Mouse (Mus musculus) heart, postnatal 10 days (tissue): ENCODE measurements around the gene Sh3pxd2a. TPM values are rescaled to one million over a fixed set of nuclear protein-coding genes. Genes with fewer than 3 reads are reported as not detected.
A peak's percentile ranks its signal among the peaks of the same experiment; 100 is the strongest.
"Not testable (repeated sequence)": the region's sequence is repeated elsewhere in the genome, so short reads cannot be mapped to it uniquely, and the experiment has no call there.

ENCODE experiments used
- DNase-seq, 2 experiments: peaks; one replicate each; pipeline ENCODE4 v3.0.0; 2021
- intact Hi-C: fragments of 180-260 bp; cut with DNase I; formaldehyde crosslinking; loops from one replicate; pipeline ENCODE4 v1.15.1; 2025
- total RNA-seq, 2 experiments: library from RNA; stranded (reverse); gene quantifications; 2 replicates each; pipeline ENCODE4 v1.2.3; 2021

Gene Sh3pxd2a
- total RNA-seq, 2 experiments from 2014 or later, result 87.9 to 93.7 TPM

DNA sequence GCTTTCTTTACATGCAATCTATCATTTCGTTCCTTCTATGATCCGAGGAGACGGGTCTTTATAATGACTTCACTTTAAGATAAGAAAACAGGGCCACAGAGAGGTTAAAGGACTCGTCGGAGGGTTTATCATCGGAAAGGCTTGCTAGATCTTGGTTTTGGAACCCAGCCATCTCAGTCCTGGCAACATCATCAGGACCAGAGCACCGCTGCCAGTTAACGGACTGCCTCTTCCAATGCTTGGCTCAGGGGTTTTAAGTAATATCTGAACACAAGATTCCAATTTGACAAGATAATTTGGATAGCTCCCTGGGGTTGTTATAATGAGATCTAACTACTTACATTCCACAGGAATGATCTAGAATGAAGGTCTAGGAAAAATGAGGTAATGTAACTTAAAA is 45.0 kb downstream of the Sh3pxd2a start:
- no peak for DNase-seq
- intact Hi-C loops, result no loop called here

DNA sequence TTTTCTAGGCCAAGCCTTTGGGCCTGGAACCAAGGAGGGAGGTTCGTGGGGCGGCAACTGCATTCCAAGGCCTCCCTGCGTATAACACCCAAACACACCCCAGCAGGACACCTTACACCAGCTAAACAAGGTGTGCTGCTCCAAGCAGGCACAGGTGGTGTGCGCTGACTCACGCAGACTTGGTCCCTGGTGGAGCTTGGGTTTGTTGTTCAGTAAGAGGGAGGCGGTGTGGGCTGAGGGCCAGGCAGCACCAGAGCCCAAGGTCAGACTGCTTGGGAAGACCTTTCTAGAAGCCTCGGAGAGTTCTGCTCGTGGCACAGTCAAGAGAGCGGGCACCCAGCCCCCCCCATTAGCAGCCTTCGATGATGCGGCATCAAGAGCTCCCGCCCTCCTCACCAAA is 48.0 kb downstream of the Sh3pxd2a start:
- intact Hi-C loops, result no loop called here

DNA sequence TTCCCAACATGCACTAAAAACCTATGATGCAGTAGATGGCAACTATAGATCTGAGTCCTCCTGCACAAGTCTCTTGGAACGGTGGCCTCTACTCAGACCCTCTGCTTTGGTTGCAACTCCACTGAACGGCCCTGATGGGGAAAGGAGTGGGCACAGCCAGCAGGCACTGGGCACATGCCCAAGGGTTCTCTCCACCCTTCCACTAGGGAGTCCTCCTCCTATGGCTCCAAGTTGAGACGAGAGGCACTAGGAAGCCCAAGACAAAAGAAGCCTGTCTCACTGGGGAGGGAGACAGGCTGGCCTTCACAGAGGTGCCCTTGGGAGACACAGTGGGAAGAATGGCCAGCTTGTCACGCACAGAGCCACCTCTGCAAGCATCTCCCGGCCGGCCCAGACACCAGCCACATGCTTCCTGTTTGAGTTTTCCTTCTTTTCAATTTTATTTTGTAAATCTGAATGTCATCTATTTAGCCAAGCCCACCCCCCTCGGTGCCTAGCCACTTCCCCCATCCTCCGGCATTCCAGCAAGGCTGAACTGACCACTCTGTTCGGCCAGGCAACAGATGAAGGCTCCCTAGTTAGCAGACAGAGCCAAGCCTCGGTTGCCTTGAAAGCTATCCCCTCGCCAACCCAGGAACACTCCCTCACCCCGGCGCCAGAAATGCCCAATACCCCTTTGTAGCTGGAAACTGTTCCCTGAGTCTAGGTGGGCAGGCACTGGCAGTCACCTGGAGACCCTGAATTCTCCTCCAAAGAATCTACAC is 49.9 kb downstream of the Sh3pxd2a start:
- intact Hi-C loops, result no loop called here
- DNase-seq, result no peak

More for the DNA sequence above, 48.0 kb downstream of the Sh3pxd2a start:
- DNase-seq, result no peak

DNA sequence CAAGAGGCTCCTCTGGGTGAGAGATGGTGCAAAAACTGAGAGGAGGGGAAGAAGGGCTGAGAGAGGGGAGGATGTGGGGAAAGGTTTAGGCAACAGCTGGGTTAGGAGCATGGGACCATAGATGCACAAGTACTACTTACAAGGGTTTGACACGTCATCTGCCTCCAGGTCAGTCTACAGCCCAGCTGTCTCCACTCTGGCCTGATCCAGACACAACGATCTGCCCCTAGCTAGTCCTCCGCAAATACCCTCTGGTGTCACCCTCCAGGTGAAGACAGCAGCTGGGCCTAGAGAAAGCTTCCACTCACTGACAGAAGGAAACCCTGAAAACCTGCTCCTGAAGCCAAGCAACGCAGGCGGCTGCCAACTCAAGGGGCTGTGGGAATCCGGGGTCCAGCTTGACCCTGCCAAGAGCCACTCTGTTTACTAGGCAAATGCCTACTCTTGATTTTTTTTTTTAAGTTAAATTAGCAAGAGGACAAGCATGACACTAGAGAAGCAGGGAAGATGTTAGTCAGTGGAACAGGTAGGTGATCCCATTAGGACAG is 50.7 kb downstream of the Sh3pxd2a start:
- no peak for DNase-seq
- intact Hi-C loops, result no loop called here

DNA sequence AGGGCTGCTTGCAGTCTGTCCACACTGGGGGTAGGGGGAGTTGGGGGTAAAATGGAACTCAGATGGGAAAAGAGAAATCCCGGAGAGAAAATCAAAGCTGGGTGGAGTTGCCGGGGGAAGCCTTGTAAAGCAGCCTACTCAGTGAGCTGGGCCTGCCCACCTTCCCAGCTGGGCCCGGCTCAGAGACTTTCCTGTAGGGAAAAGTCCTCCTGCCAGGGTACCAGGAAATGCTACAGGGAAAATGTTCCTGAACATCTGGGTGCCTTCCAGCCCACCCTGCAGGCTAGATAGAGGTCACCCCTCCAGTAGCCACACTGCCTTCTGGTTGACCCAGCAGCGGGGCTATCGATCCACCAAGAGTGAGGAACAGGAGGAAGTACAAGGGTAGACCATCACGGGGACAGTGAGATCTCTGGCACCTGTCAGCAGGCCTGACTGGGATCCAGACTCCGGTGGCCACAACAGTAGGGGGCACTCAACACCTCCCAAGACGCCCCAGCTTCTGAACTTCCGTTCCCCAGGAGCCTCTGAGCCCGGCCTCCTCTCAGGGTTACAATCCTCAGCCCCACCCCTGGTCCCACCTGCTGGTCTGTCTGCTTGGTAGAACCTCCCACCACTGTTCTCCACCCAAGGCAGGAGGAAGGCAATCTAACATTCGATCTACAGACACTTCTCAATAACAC is 51.5 kb downstream of the Sh3pxd2a start:
- intact Hi-C loops, result no loop called here
- DNase-seq, result no peak

DNA sequence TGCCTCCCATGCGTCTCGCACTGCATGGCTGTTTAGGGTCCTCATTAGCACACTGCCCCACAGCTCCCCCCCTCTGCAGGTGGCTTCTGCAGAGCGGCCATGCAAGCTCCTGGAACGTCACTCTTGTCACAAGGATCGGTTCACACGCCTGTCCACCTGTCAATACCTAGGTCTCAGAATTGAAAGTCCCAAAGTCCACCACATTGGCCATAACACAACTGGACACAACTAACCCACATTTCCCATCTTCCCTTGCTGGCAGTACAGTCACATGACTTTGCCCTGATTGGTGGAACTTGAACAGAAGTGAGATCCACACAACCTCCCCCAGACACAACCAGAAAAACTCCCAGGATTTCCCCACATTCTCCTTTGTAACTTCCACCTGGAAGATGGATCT is 53.9 kb downstream of the Sh3pxd2a start:
- DNase-seq, result no peak
- intact Hi-C loops, result no loop called here

DNA sequence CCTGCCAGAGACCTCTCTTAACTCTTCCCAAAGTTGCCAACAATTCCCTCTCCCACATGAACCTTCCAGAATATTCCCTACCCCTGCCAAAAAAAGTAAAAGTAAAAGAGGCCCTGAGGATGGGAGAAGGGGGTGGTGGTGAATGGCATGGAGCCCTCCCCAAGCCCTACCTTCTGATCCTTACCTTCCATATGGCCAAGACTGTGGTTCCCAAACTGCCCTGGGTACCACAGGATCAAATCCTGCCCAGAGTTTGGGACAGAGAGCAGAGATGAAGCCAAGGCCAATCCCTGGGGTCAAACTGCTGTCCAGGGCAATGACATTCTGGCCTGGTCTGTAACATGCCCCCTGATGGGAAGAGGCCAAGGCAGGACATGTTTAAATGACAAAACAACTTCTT is 55.1 kb downstream of the Sh3pxd2a start:
- intact Hi-C loops, result no loop called here
- DNase-seq, result no peak

DNA sequence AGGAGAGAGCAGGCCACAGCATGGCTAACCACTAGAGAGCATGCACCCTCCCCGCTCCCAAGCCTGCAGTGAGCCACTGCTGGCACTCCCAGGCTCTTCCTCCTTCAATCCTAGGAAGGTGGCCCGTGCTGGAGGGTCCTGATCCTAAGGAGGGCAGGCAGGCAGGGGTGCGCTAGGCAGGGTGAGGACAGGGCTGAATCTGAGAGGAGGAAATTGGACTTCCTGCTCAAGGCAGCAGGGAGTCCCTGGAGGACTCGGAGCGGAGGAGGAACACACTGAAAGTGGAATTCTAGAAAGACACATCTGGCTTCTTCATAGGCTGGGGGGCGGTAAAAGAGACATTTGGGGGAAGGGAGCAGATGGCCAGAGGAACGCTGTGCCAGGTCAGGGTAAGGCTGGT is 55.5 kb downstream of the Sh3pxd2a start:
- intact Hi-C loops, result no loop called here
- DNase-seq, result peak; percentile 52 to 60

DNA sequence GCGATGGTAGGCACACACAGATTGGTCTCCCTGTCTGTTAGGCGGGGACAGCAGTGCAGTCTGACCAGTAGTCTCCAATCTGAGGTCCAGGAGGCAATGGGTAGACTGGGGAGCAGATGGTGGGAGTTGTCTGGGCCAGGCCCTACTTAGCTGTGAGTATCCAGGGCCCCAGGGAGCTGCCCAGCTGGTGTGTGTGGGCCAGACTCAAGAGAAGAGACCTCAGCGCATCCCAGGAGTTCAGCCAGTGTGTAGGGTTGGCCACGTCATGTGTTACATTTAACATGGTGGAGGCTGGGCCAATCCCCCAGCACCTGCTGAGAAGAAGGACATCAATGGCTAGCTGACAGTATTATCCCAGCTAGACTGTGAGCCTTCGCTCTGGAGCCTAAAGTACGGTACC is 56.9 kb downstream of the Sh3pxd2a start:
- DNase-seq, result no peak
- intact Hi-C loops, result no loop called here

DNA sequence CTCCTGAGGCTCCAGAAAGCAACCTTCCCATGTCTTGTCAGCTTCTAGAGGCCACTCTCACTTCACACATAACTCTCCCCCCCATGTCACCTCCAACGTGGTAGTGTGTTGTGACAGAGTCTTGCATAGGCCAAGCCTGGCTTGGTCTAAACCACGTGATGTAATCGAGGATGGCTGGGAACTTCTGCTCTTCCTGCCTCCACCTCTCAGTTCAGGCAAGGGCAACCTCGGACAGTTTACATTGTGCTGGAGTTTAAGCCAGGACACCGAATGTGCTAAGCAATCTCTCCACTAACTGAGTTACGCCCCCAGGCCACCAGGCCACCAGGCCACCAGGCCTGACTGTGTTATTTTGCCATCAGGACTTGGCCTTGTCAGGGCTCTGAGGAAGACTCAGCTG is 57.7 kb downstream of the Sh3pxd2a start:
- DNase-seq, result no peak
- intact Hi-C loops, result no loop called here

DNA sequence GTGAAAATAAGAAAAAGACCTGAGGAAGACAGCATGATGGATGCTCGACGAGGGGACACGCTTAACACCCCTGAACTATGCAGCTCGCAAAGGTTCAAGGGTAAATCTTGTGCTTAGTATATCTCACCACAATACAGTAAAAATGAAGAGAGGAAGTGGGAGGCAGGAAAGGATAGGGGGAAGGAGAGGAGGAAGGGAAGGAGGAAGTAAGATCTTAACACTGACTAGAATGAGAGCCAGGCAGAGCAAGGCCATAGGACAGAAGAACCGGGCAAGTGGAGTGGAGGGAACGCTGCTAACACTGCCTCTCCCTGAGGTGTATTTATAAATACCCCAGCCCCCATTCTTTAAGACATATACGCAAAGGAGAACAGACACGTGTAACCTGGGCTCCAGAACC is 58.7 kb downstream of the Sh3pxd2a start:
- intact Hi-C loops, result no loop called here
- DNase-seq, result no peak

DNA sequence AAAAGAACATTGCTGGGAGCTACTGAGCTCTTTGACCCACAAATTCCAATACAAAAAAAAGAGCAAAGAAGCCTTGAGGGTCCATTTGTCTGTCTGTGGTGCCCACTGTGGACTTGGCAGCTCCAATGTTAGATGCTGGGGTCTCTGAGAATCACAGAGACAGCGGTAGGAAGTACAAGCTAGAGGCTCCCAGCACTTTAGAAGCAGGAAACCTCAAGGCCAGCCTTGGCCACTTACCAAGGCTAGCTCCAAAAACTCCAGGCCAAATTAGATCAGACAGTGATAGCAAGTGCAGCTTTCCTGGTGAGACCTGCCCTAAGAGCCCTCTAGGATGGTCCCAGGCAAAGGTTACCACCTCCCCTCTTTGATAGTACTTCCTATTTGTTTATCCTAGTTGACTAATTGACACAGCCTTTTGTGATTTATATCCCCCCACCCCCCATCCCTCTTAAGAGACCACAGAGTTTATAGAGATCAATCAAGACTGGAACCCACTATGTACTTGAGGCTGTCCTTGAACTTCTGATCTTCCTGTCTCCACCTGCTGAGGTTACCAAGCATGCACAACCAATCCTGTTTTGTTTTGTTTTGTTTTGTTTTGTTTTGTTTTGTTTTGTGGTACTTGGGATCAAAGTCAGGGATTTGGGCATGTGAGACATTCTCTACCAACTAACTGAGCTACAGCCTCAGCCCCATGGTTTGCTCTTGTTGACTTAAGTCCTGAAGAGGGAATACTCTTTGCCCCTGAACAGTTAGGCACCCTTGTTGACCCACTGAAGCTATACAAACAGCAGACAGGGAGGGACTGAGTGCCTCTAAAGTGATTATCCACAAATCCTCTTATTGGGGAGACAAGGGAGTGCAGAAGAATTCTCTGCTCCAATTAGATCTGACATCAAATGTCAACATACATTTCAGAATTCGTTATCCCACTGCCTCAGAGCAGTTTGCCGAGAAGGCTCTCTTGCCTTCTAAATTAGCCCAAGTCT is 60.5 kb downstream of the Sh3pxd2a start:
- DNase-seq, result no peak
- intact Hi-C loops, result loop anchor here (2.0 kb wide), 1 partner anchor 17 kb away; no protein-coding TSS in a partner anchor

DNA sequence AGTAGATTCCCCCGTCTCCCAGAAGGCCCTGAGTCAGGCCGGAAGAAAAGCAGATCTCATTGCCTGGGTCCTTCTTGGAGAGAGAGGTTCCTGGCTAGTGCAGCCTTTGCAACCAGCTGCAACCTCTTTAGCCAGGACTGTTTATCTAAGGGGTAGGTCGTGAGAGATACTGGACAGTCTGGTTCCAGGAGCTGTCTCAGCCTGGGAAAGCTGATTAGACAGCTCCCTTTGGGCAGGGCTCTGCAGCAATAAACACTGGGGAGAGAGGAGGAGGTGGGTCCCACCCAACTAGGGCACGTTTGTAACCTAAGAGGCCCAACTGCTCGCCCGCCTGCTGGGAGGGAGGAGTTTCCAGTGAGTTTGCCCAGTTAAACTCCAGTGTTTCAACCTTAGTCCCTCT is 61.2 kb downstream of the Sh3pxd2a start:
- peak; percentile 71 to 77 for DNase-seq
- intact Hi-C loops, result loop anchor here (2.0 kb wide), 1 partner anchor 16 kb away; no protein-coding TSS in a partner anchor

DNA sequence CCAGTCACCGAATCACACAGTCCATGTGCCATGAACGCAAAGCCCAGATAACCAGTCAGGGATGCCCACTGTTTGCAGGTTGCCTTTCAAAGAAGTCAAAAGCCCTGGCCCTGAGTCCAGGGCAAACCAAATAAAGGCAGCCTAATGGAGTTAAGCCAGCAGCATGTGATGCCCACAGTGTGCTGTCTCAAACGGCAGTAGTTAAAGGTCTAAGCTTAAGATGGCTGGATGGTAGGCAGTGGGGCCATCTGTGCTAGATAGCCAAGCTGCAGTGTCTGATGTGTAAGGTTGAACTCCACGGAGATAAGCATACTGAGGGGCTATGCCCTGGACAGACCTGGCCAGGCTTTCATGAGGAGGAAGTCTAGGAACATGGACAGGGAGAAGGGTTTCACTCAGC is 61.7 kb downstream of the Sh3pxd2a start:
- no peak for DNase-seq
- intact Hi-C loops, result loop anchor here (2.0 kb wide), 1 partner anchor 16 kb away; no protein-coding TSS in a partner anchor

DNA sequence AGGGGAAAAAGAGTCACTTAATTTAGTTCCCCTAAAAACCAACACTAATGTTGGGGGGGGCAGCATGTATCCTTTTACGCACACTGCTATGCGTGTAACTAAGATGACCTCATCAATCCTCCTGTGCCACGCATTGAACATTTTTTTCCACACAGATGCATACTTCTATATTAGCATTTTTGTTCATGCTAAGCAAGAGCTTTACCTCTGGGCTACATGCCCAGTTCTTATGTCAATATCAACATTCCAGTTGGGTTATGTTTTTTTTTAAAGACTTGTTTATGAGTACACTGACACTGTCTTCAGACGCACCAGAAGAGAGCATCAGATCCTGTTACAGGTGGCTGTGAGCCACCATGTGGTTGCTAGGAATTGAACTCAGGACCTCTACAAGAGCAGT is 64.5 kb downstream of the Sh3pxd2a start:
- no peak for DNase-seq
- intact Hi-C loops, result no loop called here

DNA sequence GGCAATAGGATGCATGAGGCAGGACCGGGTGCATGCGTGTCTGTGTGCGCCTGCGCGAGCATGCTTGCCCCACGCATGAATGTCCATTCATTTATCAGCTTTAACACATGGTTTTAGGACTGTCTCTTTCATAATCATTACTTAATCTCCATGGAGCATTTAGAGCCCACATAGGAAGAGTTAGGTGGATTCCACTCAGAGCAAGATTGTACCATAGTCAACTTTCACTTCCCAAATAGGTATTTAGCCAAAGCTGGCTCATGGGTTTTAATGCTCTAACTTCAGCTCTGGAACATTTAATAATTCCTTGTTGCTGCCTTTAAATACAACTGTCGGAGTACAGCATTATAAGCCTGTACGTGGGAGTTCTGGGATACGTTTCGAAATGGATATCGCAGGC is 65.2 kb downstream of the Sh3pxd2a start:
- no peak for DNase-seq
- intact Hi-C loops, result no loop called here

DNA sequence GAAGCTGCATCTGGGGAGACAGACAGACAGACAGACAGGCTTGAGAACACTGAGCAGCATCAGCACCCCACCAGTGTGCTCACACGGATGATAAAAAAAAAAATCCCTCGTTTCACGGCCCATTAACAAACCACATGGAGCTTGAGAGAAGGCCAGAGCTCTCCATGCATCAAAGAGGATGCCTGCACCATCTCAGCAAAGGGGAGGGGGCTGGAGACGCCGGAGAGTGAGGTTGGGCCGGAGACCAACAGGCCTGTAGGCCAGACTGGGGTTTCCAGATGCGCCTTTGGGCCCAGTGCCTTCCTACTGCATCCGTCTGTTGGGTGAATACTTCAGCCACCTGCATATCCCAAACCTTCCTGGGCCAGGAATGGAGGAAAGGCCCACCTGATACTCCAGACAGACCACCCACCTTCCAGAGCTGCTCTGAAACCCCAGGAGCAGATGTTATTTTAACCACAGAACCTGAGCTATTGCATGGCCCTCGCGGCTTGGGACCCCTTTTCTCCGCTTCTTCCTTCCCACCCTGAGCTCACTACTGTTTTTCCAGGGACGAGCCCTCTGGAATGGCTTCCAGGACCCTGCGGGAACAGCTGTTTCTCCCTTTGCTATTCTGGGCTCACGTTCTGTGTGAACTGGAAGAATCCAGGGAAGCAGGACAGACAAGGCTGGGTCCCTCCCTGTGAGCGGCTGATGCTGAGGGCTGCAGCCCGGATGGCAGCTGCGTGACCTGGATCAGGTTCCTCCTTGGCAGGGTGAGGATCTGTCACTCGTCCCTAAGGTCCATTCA is 66.1 kb downstream of the Sh3pxd2a start:
- intact Hi-C loops, result no loop called here

DNA sequence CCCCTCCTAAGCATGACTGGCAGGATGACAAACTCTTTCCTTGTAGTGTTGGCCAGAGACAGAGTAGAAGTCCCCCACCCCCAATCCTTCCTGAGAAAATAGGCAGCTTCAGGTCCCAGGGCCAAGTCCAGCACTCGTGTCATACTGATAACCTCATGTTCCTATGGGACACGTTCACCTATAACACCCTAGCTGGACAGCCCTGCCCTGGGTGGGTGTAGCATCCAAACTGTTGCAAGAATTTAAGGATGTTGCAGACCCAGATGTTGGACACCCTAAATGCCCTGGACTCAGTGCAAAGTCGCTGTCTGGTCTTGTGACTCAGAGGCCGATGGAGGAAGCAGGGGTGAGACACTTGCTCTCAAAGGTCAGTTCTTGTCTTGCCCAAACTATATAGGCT is 68.9 kb downstream of the Sh3pxd2a start:
- intact Hi-C loops, result no loop called here
- DNase-seq, result no peak

More for the DNA sequence above, 66.1 kb downstream of the Sh3pxd2a start:
- DNase-seq, result peak in 1 of 2 experiments; percentile 54

DNA sequence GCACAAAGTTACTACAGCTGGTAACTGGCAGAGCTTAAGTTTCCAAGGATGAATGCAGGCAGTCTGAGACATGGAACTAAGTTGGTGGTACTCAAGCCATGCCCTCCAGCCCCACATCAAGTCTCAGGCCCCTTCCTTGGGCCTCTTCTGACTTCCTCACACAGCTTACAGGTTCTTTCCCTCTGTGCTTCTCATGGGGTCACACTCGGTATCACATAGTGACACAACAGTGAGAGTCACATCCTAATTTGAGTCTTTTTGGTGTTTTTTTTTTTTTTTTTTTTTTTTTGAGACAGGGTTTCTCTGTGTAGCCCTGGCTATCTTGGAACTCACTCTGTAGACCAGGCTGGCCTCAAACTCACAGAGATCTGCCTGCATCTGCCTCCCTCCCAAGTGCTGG is 69.4 kb downstream of the Sh3pxd2a start:
- DNase-seq, intact Hi-C loops: not testable (repeated sequence)

DNA sequence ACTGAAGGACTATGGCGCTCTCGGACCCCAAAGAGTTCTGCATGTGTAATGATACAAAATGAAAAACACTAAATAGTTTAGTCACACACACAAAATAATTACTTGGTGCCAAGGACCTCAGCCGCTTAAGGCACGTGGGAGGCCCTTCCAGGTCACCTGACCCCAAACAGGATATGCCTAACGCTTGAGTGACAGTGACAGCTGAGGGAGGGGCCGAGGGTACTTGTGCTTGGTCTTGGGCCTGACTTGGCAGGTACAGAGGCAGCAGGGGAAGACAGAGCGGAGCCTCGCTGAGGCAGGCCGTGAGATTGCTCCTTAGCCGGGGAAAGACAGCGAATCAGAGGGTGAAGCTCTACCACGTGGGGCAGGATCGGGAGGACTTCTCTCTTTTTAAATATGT is 73.3 kb downstream of the Sh3pxd2a start:
- no peak for DNase-seq
- intact Hi-C loops, result no loop called here
